Mouse (Mus musculus) lung, postnatal 14 days (tissue): ENCODE measurements at regions not wholly inside any gene's neighbourhood (a gene's known extent, or its start where the extent isn't known, plus 50 kb on each side); places are given as distances from the start of the nearest gene placed in this dataset.

ENCODE experiments used
- DNase-seq: peaks from one replicate; pipeline ENCODE4 v3.0.0; 2021

GRCm38 (mm10) chr11:56716953-56717352 lies 294.2 kb upstream of the Gria1 start:
- DNase-seq, result no peak

DNA sequence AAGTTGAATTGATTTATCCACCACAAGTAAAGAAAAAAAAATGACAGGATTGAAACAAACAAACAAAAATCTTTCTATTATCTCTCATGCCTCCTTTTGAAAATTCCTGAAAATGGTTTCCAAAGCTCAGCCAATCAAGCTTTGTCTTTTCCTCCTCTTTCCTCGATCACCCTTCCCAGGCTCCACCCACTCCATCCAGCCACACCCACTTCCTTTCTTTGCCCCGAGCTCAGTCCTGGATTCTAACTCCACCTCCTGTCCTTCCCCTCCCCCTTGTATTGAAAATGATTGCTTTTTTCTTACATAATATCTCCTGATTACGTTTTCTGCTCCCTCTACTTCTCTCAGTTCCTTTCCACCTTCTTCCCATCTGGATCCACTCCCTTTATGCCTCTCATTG lies 286.0 kb upstream of the Gria1 start:
- DNase-seq, result no peak

DNA sequence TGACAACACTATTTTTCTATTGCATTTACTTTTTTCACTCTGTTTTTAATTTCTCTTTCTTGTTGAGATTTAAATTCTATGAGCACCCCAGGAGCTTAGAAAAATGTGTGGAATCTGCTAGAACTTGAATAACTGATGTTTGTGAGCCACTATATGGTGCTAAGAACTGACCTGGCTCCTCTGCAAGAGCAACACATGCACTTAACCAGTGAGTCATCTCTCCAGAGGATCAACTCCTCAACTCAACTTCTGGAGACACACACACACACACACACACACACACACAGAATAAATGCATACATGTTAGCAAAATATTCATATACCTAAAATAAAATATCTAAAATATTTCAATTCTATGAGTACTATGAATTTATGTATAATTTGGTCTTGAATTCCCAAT lies 285.0 kb upstream of the Gria1 start:
- no peak for DNase-seq

- no peak for DNase-seq
Measured at GRCm38 (mm10) chr11:56727556-56727955, 283.6 kb upstream of the Gria1 start.

- peak; percentile 58 for DNase-seq
Measured at GRCm38 (mm10) chr11:56728204-56729002, 282.8 kb upstream of the Gria1 start.

GRCm38 (mm10) chr11:56741857-56742256 lies 269.3 kb upstream of the Gria1 start:
- no peak for DNase-seq

GRCm38 (mm10) chr11:56750032-56750431 lies 261.2 kb upstream of the Gria1 start:
- no peak for DNase-seq

DNA sequence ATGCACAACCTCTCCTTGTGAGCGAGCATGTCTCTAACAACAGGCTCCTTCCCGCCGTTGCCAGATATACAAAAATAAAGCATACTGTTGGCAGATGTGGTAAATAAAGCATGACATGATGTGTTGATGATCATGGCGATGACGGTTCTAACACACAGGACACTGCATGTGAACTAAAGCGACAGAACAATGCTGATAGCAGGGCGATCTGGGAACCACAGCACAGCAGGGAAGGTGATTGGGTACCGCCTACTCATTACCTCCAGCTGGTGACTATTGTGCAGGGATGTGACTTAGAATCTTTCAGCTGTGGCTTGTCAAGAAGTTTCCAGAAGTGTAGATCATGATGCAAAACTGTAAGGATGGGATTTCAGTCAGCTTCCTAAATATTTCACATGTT lies 260.5 kb upstream of the Gria1 start:
- DNase-seq, result no peak

GRCm38 (mm10) chr11:56751918-56752317 lies 259.3 kb upstream of the Gria1 start:
- DNase-seq, result peak; percentile 7

GRCm38 (mm10) chr11:56753699-56754098 lies 257.5 kb upstream of the Gria1 start:
- DNase-seq, result no peak

DNA sequence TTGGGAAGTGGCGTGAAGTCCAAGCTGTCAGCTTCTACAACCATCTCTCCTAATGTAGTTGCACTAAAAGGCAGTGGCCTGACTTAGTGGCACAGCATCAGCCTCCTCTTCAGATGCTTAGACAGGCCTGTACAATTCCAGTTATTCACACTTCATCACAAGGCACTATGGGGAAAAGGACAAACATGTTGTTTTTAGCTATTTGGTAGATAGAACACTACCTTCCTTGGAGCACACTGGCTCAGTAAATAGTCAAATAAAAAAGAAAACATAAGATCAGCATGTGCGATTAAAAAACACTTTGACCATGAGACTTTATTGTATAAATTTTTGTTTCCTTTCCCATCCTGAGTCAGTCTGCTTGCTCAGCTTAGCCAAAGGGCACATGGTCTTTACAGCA lies 250.7 kb upstream of the Gria1 start:
- no peak for DNase-seq

- peak; percentile 59 for DNase-seq
Measured at GRCm38 (mm10) chr11:56762467-56763120, 248.6 kb upstream of the Gria1 start.

DNA sequence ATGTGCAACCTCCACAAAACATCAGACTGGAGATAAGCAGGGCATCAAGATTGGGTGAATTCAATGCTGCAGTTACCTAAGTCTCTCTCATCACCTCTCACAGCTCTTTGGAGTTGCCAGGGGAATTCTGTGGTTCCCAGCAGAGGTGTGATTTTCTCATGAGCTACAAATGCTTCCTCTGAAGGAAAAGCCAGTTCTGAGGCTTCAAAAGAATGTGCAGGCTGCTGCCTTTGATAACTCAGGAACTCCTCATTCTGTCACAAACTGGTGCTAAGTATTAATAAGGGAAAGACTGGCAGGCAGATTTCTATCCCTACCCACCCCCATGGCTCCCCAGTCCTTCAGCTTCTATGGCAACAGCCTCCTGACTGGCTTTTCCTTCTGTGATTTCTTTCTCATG lies 243.8 kb upstream of the Gria1 start:
- DNase-seq, result no peak

DNA sequence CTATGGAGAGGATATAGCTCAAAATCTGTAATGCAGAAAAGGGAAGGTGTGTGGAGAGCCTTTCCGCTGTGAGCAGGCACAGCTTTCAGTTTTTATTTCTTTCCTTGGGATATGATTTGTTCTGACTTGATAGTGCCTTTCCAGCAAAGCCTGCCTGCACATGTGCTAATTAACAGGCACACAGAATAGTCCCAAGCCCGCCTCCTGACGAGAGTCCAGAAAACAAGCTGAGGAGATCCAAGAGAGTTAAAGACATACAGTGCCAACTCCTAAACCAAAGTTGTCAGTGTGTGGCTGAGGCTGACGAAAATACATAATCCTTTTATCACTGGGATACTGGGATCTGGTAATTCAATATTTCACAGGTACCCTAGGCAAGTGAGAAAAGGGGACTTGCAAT lies 224.8 kb upstream of the Gria1 start:
- DNase-seq, result no peak

DNA sequence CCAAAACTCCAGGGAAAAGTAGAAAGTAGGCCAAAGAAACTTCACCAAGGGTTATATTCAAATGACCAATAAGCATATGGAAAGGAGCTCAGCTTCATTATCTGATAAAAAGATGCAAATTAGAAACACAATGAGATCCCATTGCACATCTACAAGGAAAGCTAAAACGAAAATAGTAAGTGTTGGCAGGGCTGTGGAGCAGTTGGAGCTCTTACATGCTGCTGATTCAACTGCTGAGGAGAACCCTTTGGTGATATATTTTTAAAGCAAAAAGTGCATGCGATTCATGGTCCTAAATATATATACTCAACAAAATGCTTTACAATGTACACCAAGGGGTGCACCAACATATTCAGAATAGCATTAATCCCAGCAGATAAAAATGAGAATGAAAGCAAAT lies 218.5 kb upstream of the Gria1 start:
- no peak for DNase-seq

- no peak for DNase-seq
Measured at GRCm38 (mm10) chr11:56807314-56807713, 203.9 kb upstream of the Gria1 start.

- no peak for DNase-seq
Measured at GRCm38 (mm10) chr11:56810141-56810540, 201.0 kb upstream of the Gria1 start.

DNA sequence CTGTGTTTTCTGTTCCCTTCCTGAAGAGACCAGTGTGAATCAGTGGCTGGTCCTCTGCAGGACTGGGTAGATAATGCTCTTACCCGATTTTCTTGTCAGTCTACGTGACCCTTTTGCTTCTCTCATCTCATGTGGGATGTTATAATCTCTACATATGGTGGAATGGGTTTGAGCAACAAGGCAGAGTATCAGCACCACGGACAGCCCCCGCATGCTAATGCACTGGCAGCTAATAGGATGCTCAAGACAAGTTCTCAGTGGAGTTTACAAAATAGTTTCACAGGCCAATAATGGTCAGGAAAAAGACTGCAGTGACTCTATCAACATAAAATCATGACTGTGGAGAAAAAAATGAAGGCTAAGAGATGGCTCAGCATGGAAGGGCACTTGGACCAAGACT lies 199.1 kb upstream of the Gria1 start:
- peak; percentile 1 for DNase-seq

GRCm38 (mm10) chr11:56823471-56823870 lies 187.7 kb upstream of the Gria1 start:
- no peak for DNase-seq

DNA sequence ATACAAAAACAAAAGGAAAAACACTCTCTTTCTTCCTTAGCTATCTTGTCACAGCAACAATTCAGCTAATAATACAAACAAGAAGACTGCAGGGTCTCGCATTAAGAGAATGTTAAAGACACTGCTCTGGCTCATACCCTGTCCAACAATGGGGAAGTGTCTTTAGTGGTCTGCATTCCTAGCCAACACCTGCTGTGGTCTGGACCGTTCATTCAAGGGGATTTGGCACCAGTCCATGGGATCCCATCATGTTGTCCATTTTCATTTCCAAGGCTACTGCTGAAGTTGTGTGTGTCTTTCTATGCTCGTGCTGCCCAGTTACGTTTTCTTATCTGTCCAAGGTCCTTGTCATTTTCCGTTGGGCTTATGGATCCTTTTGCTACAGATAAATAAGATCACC lies 183.7 kb upstream of the Gria1 start:
- DNase-seq, result no peak

- peak; percentile 50 for DNase-seq
Measured at GRCm38 (mm10) chr11:56862649-56863048, 148.5 kb upstream of the Gria1 start.

DNA sequence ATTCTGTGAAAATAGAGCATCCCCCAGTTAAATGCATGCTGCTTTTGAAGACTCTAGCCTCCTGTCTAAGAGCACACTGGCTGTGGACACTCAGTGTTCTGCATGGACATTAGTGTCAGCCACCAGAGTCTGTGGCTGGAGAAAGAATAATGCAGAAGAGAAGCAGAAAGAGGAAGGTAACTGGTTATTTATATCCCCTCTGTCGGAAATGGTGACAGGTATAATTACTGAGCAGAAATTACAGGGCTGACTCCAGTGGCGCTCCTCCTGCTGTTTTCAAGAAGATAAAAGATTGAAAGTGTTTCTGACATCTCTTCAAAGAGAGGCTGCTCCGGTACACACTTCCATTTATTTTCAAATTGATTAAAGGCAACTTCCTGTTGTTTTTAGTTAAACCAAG lies 139.5 kb upstream of the Gria1 start:
- DNase-seq, result no peak

DNA sequence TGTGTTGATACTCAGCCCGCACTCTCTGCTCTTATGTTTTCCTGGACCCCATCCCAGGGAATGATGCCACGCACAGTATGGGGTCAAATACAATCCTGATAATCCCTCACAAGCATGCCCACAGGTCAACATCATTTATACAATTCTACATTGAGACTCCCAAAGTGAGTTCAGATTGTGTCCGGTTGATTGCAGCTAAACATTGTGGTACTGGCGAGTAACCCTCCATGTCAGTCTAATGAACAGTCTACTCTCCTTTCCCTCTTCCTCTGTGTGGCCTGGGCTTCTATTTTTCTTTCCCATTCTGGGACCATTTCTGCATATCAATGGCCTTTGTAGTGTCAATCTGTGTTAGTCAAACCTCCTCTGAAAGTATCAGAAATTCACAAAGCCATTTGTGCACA lies 112.6 kb upstream of the Gria1 start:
- DNase-seq, result no peak

- no peak for DNase-seq
Measured at GRCm38 (mm10) chr11:56901201-56901600, 110.0 kb upstream of the Gria1 start.
